Mouse (Mus musculus) lung, adult 2 months (tissue): ENCODE measurements at regions not wholly inside any gene's neighbourhood (a gene's known extent, or its start where the extent isn't known, plus 50 kb on each side); places are given as distances from the start of the nearest gene placed in this dataset.

Source experiments
- DNase-seq: peaks from one replicate; pipeline ENCODE4 v3.0.0; 2022
- H3K4me1 ChIP-seq: fragments of 200-500 bp; 2 replicates; pipeline ENCODE4 v1.6.1; 2011; ENCODE audit warnings: low read length; ENCODE audit not compliant: control insufficient read depth, insufficient read depth
- H3K4me3 ChIP-seq: fragments of 200-500 bp; replicated peaks from 2 replicates; pipeline ENCODE3; 2011; ENCODE audit warnings: low read depth, mild to moderate bottlenecking, control low read depth, low read length; ENCODE audit errors: extremely low read depth
- CTCF ChIP-seq: fragments of 200-500 bp; IDR thresholded peaks from 2 replicates; pipeline ENCODE4 v1.5.1; 2011; ENCODE audit warnings: mild to moderate bottlenecking, low read length, control low read depth; ENCODE audit not compliant: insufficient read depth
- POLR2A ChIP-seq: fragments of 200-500 bp; IDR thresholded peaks from 2 replicates; pipeline ENCODE4 v1.6.1; 2011; ENCODE audit warnings: low read depth, mild to moderate bottlenecking, control low read depth, low read length, borderline replicate concordance; ENCODE audit errors: extremely low read depth
- WGBS: fragments of 180-500 bp; shearing (Covaris S2); methylation state at CpG from one replicate; pipeline ENCODE4 v1.1.7; 2018; 5-methylcytosine and 5-hydroxymethylcytosine counted together

DNA sequence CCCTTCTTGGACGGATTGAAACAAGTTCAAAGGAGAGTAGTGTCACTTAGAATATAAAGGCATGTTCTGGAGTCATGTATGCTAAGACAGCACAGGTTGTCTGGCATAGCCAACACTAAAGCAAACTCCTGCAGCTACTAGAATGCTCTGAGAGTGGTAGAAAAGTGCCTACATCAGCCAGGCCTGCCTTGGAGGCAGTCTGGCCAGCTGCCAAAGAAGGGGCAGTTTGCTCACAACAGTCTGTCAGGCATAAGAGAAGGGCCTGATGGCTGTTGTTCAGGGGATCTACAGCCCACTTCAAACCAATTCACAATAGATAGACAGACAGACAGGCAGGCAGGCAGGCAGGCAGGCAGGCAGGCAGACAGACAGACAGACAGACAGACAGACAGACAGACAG, 136.5 kb upstream of the Dap start:
- 55% methylated on average over 1 of the region's 1 CpGs for WGBS
- no peak for TF ChIP-seq POLR2A
- no peak for TF ChIP-seq CTCF
- H3K4me1 ChIP-seq = no peaks in the 10 kb centered on the region
- no peak overlapping the region for H3K4me3 ChIP-seq
- DNase-seq = no peak

DNA sequence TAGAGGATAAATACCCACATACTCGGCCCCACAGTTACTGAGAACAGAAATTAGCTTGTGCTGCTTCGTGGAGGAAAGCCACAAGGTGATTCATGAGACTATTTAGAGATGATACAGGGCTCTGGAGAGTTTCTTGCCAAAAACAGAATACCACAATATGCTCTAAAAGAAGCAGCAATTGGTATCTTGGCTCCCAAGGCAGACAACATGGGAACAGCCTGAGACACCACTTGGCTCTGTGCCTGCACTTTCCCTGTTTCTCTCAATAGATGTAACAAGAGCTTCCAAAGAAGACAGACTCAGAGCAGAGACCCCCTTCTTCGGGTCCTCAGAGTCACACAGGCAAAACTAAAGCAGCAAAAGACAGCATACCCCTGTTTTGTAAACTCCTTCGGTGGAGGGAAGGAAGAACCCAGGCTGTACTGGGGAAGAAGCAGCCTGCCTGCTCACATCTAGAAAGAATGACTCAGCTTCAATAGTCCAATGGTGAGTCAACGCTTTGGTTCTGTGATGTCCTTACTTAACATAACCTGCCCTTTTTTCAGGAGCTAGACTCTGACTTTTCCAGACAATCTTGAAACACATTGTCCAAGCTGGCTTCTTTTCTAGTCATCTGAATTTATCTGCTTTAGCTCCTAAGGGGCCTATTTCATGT, 132.1 kb upstream of the Dap start:
- no peak overlapping the region for H3K4me3 ChIP-seq
- WGBS = 58% methylated on average over 5 of the region's 5 CpGs
- DNase-seq = no peak
- TF ChIP-seq POLR2A (no peak), CTCF (no peak)
- no peaks in the 10 kb centered on the region for H3K4me1 ChIP-seq

DNA sequence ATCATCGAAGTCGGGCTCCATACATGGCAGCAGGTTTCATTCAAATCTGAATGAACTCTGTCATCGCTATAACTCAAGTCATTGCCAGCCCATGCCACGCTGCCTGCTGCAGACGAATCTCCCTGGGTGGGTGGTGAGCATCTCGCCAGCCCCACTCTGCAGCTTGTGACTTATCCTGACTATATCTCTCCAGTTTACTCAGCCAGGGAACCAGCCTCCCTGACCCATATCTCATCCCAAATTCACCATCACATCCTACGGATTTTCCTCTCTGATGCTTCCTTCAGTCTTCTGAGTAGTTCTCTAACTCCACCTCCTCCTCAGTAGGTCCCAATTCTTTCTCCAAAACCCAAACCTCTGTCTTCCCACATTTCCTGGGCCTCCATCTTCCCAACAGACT, 127.9 kb upstream of the Dap start:
- Histone ChIP-seq H3K4me3 (no peak overlapping the region), H3K4me1 (no peaks in the 10 kb centered on the region)
- no peak for TF ChIP-seq POLR2A
- no peak for TF ChIP-seq CTCF
- no peak for DNase-seq
- 88% methylated on average over 7 of the region's 7 CpGs for whole genome bisulfite sequencing

DNA sequence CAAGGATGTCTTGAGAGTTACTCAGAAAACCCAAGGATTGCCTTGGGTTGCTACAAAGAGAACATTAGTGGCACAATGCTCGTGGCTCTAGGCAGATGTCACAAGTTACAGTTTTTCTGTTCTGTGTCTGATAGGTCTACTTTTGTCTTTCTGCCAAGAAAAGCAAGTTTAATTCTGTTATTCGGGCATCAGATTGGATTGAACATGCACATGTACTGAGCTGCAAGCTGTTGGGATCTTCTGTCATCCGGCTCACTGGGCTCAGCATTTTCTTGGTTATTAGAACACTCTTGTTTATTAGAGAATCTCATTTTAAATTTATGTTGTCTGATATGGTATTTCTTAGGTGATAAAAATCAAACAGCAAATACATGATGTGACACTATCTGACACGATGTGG, 126.8 kb upstream of the Dap start:
- 77% methylated on average over 4 of the region's 4 CpGs for WGBS
- no peak for DNase-seq
- TF ChIP-seq CTCF (no peak), POLR2A (no peak)
- H3K4me1 ChIP-seq = no peaks in the 10 kb centered on the region
- no peak overlapping the region for H3K4me3 ChIP-seq

DNA sequence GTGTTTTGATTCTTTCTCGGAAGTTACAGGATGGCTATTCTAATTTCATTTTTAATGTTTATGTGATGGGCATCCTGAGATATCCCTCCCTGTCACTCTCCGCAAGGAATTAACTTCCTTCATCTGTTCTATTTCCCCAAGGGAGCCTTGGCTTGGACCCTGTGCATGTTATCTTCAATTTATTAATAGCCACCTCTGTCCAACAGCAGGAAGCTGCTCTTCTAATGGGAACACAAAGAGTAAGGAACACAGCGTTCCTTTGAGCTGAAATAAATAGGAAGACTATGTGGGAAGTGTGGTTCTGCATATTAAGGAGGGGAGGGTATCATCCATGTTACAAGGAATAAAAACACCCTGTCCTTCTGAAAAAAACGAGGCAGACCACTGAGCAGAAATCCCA, 119.4 kb upstream of the Dap start:
- TF ChIP-seq POLR2A (no peak), CTCF (no peak)
- no peak for DNase-seq
- Histone ChIP-seq H3K4me3 (no peak overlapping the region), H3K4me1 (no peaks in the 10 kb centered on the region)
- 55% methylated on average over 4 of the region's 4 CpGs for WGBS

DNA sequence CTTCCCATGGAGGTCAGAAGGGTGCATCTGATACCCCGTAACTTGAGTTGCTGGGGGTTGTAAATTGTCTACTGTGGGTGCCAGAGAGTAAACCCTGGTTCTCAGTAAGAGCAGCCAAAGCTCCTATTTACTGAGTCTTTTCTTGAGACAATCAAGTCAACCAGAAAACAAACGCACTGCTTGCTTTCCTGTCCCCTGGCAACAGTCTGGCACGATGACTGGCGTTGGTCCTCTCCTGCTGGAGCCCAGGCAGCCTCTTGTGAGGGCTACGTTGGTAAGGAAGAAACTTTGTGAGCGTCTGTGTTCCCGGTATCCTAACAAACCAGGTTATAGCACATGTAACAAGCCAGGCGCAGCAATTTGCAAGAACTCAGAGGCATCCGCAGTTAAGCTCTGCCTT, 117.2 kb upstream of the Dap start:
- TF ChIP-seq POLR2A (no peak), CTCF (no peak)
- no peak for DNase-seq
- Histone ChIP-seq H3K4me3 (no peak overlapping the region), H3K4me1 (no peaks in the 10 kb centered on the region)
- 58% methylated on average over 9 of the region's 9 CpGs for WGBS

DNA sequence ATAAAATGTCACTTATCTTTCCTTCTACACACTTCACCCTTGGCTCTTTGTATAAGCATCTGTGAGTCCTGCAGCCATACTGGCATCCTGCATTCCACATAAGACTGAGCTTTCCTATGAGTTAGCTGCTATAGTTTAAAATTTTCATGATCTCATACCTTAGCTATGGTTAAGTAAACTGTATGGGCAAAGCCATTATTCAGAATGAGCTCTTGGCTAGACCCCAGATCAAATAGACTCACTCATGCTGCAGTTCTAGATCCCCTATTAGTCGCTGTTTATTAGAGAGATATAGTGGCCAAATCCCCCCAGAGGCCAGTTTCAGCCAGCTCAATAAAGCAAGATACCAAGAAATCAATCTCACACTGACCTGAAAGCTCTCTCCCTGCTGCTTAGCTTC, 110.9 kb upstream of the Dap start:
- H3K4me3 ChIP-seq = no peak overlapping the region
- DNase-seq = no peak
- WGBS = 57% methylated on average over 1 of the region's 1 CpGs
- peaks cover 4% of the 10 kb centered on the region; the same call in 1 of the 2 replicates for H3K4me1 ChIP-seq
- TF ChIP-seq POLR2A = no peak
- no peak for TF ChIP-seq CTCF

DNA sequence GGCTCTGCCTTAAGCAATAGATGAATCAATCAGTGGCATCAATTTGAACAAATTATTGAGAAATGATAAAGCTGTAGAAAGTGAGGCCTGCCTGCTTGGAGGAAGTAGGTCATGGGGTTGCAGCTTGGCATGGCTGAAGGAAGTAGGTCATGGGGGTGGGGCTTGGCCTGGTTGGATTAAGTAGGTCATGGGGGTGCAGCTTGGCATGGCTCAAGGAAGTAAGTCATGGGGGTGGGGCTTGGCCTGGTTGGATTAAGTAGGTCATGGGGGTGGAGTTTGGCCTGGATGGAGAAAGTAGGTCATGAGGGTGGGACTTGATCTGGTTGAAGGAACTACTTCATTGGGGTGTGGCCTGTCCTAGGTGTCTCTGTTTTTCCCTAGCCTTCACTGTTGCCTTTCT, 106.8 kb upstream of the Dap start:
- no peak for DNase-seq
- TF ChIP-seq POLR2A (no peak), CTCF (no peak)
- H3K4me3 ChIP-seq = no peak overlapping the region
- peaks cover 4% of the 10 kb centered on the region; the same call in 1 of the 2 replicates for H3K4me1 ChIP-seq

DNA sequence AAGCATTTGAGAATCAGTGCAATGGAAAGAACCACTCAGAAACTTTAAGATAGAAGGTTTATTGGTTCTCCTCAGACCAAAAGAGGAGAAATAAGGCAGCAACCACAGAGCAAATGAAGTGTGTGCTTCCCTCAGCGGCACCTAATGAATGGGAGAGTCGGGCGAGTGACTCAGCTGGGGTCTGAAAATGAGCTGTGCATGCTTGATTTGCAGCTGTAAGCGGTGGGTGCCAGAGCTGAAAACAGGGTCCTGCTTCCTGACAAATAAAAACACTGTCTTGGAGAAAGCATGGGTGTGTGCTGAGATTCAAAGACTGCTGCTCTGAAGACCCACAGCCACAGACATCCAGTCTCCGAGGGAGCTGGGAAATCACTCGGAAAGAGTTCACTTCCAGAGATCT, 104.0 kb upstream of the Dap start:
- DNase-seq = no peak
- peaks cover 4% of the 10 kb centered on the region; the same call in 1 of the 2 replicates for H3K4me1 ChIP-seq
- TF ChIP-seq POLR2A (no peak), CTCF (no peak)
- 56% methylated on average over 6 of the region's 6 CpGs for WGBS
- no peak overlapping the region for H3K4me3 ChIP-seq

DNA sequence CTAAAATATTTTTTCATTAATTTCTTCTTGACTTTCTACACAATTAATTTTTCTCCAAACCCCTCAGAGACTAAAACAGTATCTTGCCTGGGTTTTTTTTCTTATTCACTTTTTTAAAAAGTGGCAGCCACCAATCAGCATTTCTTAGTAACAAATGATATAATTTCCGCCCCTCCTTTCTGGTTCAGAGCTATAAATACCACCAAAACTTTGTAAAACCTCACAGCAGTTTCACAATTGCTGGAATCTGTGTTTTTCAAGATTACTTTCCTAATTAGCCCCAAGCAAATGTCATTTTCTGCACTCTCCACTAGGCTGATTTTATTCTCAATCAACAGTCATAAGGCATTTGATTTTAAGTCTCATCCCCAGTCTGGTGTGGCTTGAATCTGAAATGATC, 98.3 kb upstream of the Dap start:
- TF ChIP-seq POLR2A = no peak
- TF ChIP-seq CTCF = no peak
- WGBS = 81% methylated on average over 1 of the region's 1 CpGs
- DNase-seq = no peak
- H3K4me1 ChIP-seq = no peaks in the 10 kb centered on the region
- no peak overlapping the region for H3K4me3 ChIP-seq
